Mouse (Mus musculus): Measurements from ENCODE around the gene Atp6v1f.

Atp6v1f gene

GRCm38 (mm10) chr6:29461502-29461901 is 6.0 kb upstream of the Atp6v1f start:
- no peak for DNase-seq (ENCODE audit: low spot score in 2 of 2)

GRCm38 (mm10) chr6:29463388-29463787 is 4.1 kb upstream of the Atp6v1f start:
- no peak for DNase-seq (ENCODE audit: low spot score in 2 of 2)

DNA sequence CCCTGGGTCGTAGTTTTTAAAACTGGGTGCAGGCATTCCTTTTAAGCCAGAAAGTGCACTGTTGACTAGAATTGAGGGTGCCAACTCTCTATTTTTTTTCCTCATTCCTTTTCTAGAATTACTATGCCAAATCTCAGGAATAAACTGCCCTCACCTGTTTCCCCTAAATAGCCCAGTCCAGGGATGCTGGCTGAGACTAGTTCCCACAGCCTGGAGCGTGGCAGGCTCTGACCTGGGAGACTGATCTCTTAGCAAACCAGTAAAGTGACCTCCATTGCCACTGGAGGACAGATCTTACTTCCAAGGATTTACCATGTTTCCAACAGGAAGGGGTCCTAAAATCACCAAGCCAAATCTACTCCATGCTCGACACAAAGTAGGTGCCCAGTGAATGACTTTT is 1.3 kb downstream of the Atp6v1f start:
- no peak for DNase-seq (ENCODE audit: low spot score in 2 of 2)

- no peak for DNase-seq (ENCODE audit: low spot score in 2 of 2)
These were observed 3.6 kb downstream of the Atp6v1f start, which contains the start of gene Atp6v1fnb for GRCm38 (mm10) chr6:29471137-29471536. TSS of gene Atp6v1fnb (plus strand) at chr6:29471437.

- peak; percentile 37 to 58 for DNase-seq (ENCODE audit: low spot score in 2 of 2)
These were observed 6.6 kb downstream of the Atp6v1f start for GRCm38 (mm10) chr6:29473941-29474691.

DNA sequence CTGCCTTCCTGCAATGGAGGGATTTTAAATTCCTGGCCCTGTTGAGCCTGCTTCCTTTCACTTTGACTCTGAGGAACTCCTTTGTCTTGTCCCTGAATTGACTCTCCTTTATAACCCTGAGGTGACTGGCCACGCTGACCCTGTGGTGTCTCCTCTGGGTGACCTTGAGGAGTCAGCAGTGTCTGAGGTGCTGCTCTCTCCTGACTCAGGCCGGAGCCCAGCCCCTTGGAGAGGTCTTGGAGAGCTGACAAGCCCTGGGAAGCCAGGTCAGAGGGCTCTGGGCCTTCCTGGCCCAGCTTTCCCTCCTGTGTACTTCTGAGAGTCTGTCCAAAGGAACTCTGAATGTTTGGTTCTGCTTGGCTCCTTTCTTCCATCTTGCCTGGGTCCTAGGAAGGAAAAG is 7.2 kb downstream of the Atp6v1f start:
- no peak for DNase-seq (ENCODE audit: low spot score in 2 of 2)

DNA sequence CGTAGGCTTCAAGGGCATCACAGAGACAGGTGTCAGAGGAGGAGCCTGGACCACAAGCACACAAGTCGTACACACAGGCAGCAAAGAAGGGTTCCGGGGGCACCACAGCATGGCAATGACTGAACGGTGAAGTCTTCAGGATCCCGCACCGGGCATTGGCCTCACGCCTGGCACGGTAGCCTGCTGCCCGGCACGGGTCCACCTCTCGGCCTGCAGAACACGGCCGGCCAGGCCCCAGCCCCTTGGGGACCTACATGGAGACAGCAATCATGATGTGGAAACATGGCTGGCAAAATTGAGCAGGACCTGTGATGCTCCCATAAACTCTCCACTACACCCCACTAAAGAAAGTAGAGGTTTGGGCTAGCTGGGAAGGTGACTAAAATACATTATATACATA is 15.2 kb downstream of the Atp6v1f start:
- DNase-seq (ENCODE audit: low spot score in 2 of 2) = no peak

DNA sequence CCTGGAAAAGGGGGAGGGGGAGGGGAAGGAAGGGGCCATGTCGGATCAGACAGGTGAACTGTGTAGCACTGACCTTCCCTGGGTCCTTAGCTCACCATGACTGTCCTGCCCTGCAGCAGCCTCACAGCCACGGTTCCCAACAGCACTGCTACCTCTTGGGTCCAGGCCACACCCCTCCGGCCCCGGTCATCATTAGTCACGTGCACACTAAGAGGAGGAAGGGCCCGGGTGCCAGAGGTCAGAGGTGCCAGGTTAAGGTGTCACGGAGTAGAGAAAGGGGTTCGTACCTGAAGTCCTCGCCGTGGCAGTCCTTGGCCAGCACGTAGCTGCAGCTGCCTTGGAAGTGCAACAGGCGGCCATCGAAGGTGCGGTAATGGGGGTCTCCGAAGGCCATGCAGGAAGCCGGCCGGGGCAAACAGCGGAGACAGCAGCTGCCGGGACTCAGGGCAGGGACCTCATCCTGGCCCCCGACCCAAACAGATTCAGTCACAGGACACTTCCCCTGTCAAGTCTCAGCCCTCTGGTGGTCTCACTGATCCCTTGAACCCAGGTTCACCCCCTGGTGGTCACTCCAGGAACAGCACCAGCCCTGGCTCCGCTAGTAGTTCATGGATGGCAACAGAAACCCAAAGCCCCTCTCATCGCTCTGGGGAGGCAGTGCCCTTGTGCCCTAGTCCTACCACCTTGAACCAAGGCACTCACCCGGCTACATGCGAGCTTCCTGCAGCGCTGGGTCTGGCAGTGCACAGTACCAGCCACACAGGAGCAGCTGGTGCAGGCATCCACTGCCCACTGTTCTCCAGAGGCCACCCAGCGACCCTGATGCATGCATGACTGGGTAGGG is 17.4 kb downstream of the Atp6v1f start:
- DNase-seq (ENCODE audit: low spot score in 2 of 2) = peak; percentile 32 to 65

DNA sequence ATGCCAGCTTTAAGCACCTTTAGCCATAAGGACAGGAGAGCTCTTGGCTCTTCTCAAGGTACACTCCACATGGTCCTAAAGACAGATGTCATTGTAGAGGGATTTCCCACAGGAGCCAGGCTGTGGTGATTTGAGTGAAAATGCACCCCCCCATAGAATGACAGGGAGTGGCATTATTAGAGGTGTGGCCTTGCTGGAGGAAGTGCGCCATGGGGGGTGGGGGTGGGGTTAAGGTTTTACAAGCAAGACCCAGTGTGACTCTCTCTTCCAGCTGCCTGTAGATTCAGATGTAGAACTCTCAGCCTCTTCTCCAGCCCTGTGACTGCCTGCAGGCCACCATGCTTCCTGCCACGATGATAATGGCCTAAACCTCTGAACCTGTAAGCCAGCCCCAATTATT is 18.4 kb downstream of the Atp6v1f start:
- no peak for DNase-seq (ENCODE audit: low spot score in 2 of 2)

- no peak for DNase-seq (ENCODE audit: low spot score in 2 of 2)
These were observed 26.6 kb downstream of the Atp6v1f start for GRCm38 (mm10) chr6:29494101-29494500.

DNA sequence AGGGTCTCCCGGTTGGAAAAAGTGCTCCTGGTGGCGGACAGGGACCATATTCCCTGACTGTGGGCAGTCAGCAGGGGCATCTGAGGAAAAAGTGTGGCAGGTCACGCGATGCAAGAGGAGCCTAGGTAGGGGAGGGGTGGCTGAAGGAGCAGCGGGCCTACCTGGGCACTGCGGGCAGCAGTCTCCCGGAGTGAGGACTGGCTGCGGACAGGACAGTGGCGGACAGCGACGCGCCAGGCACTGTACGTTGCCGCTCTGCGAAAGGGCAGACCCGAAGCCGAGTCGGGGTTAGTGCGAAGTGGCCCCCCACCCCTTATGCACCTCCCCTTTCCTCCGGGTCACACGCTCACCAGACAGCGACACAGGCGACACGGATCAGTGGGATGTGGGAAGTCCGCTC is 28.8 kb downstream of the Atp6v1f start:
- no peak for DNase-seq (ENCODE audit: low spot score in 2 of 2)

- DNase-seq (ENCODE audit: low spot score in 2 of 2) = no peak
These were observed 30.3 kb downstream of the Atp6v1f start for GRCm38 (mm10) chr6:29497791-29498190.

DNA sequence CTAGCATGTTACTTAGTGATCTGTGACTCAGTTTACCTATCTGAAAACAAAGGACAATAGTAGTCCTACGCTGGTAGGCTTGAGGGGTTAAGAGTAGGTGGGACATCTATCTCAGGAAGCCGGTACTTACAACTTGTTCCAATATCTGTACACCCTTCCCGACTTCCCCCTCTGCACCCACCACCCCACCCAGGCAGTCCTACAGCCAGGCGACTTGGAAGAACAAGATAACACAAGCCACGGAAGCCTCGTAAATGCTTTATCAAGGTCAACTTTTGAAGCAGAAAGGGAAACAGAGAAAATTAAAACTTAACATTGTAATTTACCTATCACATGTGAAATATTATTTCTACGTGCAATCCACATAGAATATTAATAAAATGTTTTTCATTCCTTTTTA is 32.7 kb downstream of the Atp6v1f start:
- DNase-seq (ENCODE audit: low spot score in 2 of 2) = no peak

- no peak for DNase-seq (ENCODE audit: low spot score in 2 of 2)
These were observed 33.3 kb downstream of the Atp6v1f start for GRCm38 (mm10) chr6:29500810-29501209.

- no peak for DNase-seq (ENCODE audit: low spot score in 2 of 2)
These were observed 34.1 kb downstream of the Atp6v1f start for GRCm38 (mm10) chr6:29501599-29501998.

- DNase-seq (ENCODE audit: low spot score in 2 of 2) = no peak
These were observed 38.0 kb downstream of the Atp6v1f start for GRCm38 (mm10) chr6:29505493-29505892.

DNA sequence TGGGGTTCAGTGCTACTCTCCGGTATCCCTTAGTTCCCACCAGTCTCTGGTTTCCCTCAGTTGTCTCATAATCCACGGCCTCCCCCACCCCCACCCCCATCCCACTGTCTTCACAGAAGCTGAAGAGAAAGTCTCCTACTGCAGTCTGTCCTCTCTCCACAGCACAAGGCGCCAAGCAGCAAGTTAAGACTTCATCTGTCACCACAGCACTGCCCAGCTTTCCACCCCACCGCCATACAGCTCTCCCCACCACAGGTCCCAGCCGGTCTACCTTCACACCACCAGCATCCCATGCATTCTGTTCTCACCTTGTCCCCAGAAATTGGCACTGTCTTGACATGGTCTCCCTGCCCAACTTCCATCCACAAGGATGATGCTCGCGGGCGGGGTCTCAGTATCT is 39.3 kb downstream of the Atp6v1f start:
- DNase-seq (ENCODE audit: low spot score in 2 of 2) = no peak

GRCm38 (mm10) chr6:29507447-29508309 is 40.2 kb downstream of the Atp6v1f start, which contains the start of gene Kcp:
TSS of gene Kcp (minus strand) at chr6:29507952.
- DNase-seq (ENCODE audit: low spot score in 2 of 2) = no peak

GRCm38 (mm10) chr6:29509086-29509485 is 41.6 kb downstream of the Atp6v1f start:
- DNase-seq (ENCODE audit: low spot score in 2 of 2) = no peak

DNA sequence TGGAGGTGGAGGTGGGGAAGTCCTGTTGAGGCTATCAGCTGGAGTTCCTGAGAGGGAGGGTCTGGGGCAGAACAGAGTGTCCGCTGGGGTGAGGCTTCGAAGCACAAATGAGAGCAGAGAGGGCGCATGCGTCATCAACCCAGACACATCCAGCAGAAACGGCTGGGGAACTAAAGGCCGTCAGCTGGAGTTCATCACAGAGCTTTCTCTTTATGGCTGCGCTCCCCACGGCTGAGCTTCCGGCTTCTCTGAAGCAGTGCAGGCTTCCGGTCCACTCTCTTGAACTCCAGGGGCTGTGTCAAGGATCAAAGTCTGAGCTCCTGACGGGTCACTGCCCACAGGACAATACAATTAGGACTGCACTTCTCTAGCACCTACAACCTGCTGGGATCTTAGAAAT is 45.8 kb downstream of the Atp6v1f start:
- DNase-seq (ENCODE audit: low spot score in 2 of 2) = no peak

DNA sequence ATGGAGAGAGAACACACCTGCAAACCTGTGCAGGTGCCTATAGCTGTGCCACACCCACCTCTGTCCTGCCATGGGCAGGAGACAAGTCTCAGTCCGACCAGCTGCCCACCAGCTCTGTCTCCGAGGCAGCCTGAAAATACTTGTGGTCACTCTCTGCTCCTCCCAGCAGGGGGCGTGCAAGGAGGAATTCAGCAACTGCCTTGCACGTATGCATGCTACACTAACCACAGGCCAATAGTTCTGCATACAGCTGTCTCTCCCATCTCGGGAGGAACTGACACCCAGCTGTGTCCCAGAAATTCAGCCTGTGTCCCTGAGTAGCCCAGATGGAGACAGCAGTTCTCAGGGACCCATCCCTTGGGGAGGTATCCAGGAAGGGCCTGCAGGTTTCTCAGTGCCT is 49.6 kb downstream of the Atp6v1f start:
- peak; percentile 62 to 82 for DNase-seq (ENCODE audit: low spot score in 2 of 2)

Data from spleen, postnatal 14 days (tissue).